32 mouse cellular contexts compared by ENCODE assay signal in the genomic region with DNA sequence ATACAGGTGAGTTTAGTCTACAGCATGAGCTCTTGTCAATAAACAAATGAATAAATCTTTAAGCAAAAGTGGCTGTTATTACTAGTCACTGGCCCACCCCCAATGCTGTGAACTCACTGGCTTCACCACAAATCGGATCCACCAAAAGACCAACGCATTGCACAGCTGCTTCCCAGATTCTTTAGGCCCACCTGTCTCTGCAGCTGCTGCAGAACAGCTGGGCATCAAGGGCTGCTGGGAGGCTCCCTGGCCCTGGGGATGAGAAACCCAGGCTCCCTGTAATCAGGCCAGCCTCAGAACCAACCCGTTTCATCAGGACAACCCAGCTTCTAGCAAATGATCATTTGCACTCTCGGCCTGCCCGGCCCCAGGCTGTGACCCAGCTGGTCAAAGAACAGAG. TPM values are rescaled to one million over a fixed set of nuclear protein-coding genes. Genes with fewer than 3 reads are reported as not detected.
"Had no signal": no experiment of that assay in that cellular context is flagged by ENCODE, and none has a peak within 500 bp of the region (broad histone marks: within the 10 kb centered on the region; RNA-seq: fewer than 3 reads in every experiment).

No protein-coding gene starts in this region.

- H3K27ac ChIP-seq: heart, adult 2 months; heart, embryonic 13.5 days; heart, embryonic 15.5 days; hindbrain, embryonic 13.5 days; hindbrain, embryonic 15.5 days; hindbrain, postnatal 0 days; kidney, embryonic 15.5 days; kidney, postnatal 0 days; limb, embryonic 13.5 days; liver, embryonic 12.5 days; liver, embryonic 14.5 days had no signal

- H3K4me2 ChIP-seq: heart, embryonic 11.5 days; heart, embryonic 13.5 days; heart, embryonic 15.5 days; hindbrain, embryonic 13.5 days; hindbrain, embryonic 15.5 days; kidney, embryonic 15.5 days; limb, embryonic 13.5 days; liver, embryonic 12.5 days had no signal

- H3K36me3 ChIP-seq: heart, embryonic 13.5 days; heart, embryonic 15.5 days; hindbrain, embryonic 13.5 days; hindbrain, embryonic 15.5 days; kidney, embryonic 15.5 days; limb, embryonic 13.5 days; liver, embryonic 12.5 days had no signal

- ATAC-seq: hindbrain, postnatal 0 days; intestine, embryonic 16.5 days; liver, embryonic 12.5 days had no signal

- H3K9me3 ChIP-seq: heart, embryonic 13.5 days; heart, embryonic 15.5 days; hindbrain, embryonic 13.5 days; hindbrain, embryonic 15.5 days; kidney, embryonic 15.5 days; limb, embryonic 13.5 days; liver, embryonic 12.5 days had no signal

- H3K4me1 ChIP-seq: heart, embryonic 13.5 days; heart, embryonic 15.5 days; hindbrain, embryonic 13.5 days; hindbrain, embryonic 15.5 days; kidney, embryonic 15.5 days; limb, embryonic 13.5 days; liver, embryonic 12.5 days had no signal

- H3K4me3 ChIP-seq: heart, adult 2 months; heart, embryonic 13.5 days; heart, embryonic 15.5 days; hindbrain, embryonic 13.5 days; hindbrain, embryonic 15.5 days; kidney, embryonic 15.5 days; limb, embryonic 13.5 days; liver, embryonic 12.5 days had no signal

- H3K9ac ChIP-seq: heart, embryonic 13.5 days; heart, embryonic 15.5 days; hindbrain, embryonic 13.5 days; hindbrain, embryonic 15.5 days; kidney, embryonic 15.5 days; limb, embryonic 13.5 days; liver, embryonic 12.5 days; liver, embryonic 14.5 days had no signal

- H3K27me3 ChIP-seq: hindbrain, embryonic 15.5 days had no signal

- DNase-seq: gastrocnemius, postnatal 14 days; gastrocnemius, postnatal 36 days; heart, adult 11 months; heart, adult 2 months; heart, postnatal 14 days; heart, postnatal 36 days; kidney, adult 11 months; kidney, adult 2 months; kidney, adult 9 months; kidney, postnatal 14 days; kidney, postnatal 36 days; layer of hippocampus, adult 9-11 months; layer of hippocampus, postnatal 36 days had no signal

RNA-seq across cellular contexts. Expression of a gene that starts 3.9 kb away (rescaled TPM):
- total RNA-seq: hematopoietic stem cell, adult 5-6 weeks had no signal

RNA-seq across cellular contexts. Expression of a gene that starts 25.5 kb away (rescaled TPM):
- total RNA-seq: hematopoietic stem cell, adult 5-6 weeks had no signal
- polyA plus RNA-seq: liver, adult 2 months had no signal

RNA-seq across cellular contexts. Expression of a gene that starts 25.6 kb away (rescaled TPM):
- total RNA-seq: gastrocnemius, postnatal 14 days; heart, adult 2 months; hematopoietic stem cell, adult 5-6 weeks; left cerebral cortex, postnatal 14 days; liver, adult 2 months had no signal
- polyA plus RNA-seq: gonadal fat pad, adult 2 months; heart, embryonic 11.5 days; hindbrain, embryonic 11.5 days; intestine, embryonic 14.5 days; intestine, embryonic 16.5 days; limb, embryonic 11.5 days; limb, embryonic 13.5 days; liver, adult 2 months; liver, embryonic 12.5 days had no signal
